Mouse (Mus musculus) heart, embryonic 14.5 days (tissue): ENCODE measurements around the gene Tom1l2. TPM values are rescaled to one million over a fixed set of nuclear protein-coding genes. Genes with fewer than 3 reads are reported as not detected.

Source experiments
- ATAC-seq: fragments of 200-750 bp; cut with Nextera tagmentation; 2 replicates; pipeline ENCODE4 v1.8.0; 2017; ENCODE audit warnings: low read depth, moderate TSS enrichment; ENCODE audit not compliant: insufficient number of reproducible peaks, insufficient read depth, low FRiP score
- H3K27ac ChIP-seq, 2 experiments: fragments of 200-500 bp in 1 of 2; fragments of 300-500 bp in 1 of 2; sonication (generic) in 1 of 2; replicated peaks in 1 of 2; 2 replicates each; pipeline ENCODE4 v1.5.1; 2012 to 2014; ENCODE audit warnings: low read depth in 2 of 2, low read length in 2 of 2, control low read depth in 1 of 2, mild to moderate bottlenecking in 1 of 2, mixed read lengths in 1 of 2; ENCODE audit not compliant: control insufficient read depth in 1 of 2, insufficient read depth in 1 of 2
- H3K27me3 ChIP-seq: fragments of 300-500 bp; sonication (generic); 2 replicates; pipeline ENCODE4 v1.6.1; 2014; ENCODE audit warnings: mild to moderate bottlenecking, low read length, control low read depth; ENCODE audit not compliant: control insufficient read depth, insufficient read depth
- H3K36me3 ChIP-seq: fragments of 300-500 bp; sonication (generic); 2 replicates; pipeline ENCODE4 v1.6.1; 2014; ENCODE audit warnings: mild to moderate bottlenecking, control low read depth, low read length, mixed read lengths; ENCODE audit not compliant: control insufficient read depth, insufficient read depth
- H3K4me1 ChIP-seq, 2 experiments: fragments of 200-500 bp in 1 of 2; fragments of 300-500 bp in 1 of 2; sonication (generic) in 1 of 2; 2 replicates each; pipeline ENCODE4 v1.6.1; 2012 to 2014; ENCODE audit warnings: low read length in 2 of 2, control low read depth in 1 of 2, mixed read lengths in 1 of 2; ENCODE audit not compliant: control insufficient read depth in 2 of 2, insufficient read depth in 2 of 2
- H3K4me2 ChIP-seq: fragments of 300-500 bp; sonication (generic); 2 replicates; pipeline ENCODE4 v1.6.1; 2014; ENCODE audit warnings: mild to moderate bottlenecking, low read length
- H3K4me3 ChIP-seq, 2 experiments: fragments of 200-500 bp in 1 of 2; fragments of 300-500 bp in 1 of 2; sonication (generic) in 1 of 2; 2 replicates each; pipeline ENCODE4 v1.5.1; 2012 to 2014; ENCODE audit warnings: low read length in 2 of 2, mild to moderate bottlenecking in 2 of 2, control low read depth in 1 of 2, low read depth in 1 of 2, moderate library complexity in 1 of 2; ENCODE audit not compliant: control insufficient read depth in 1 of 2, insufficient read depth in 1 of 2
- H3K9ac ChIP-seq: fragments of 300-500 bp; sonication (generic); 2 replicates; pipeline ENCODE4 v1.6.1; 2014; ENCODE audit warnings: mild to moderate bottlenecking, low read length
- H3K9me3 ChIP-seq: fragments of 300-500 bp; sonication (generic); 2 replicates; pipeline ENCODE4 v1.6.1; 2016; ENCODE audit warnings: low read length, control low read depth; ENCODE audit not compliant: control insufficient read depth
- WGBS: fragments of 180-500 bp; shearing (Covaris S2); extraction: QIAGEN DNeasy Blood & Tissue Kit; methylation state at CpG from one replicate; pipeline ENCODE4 v1.1.7; 2014; 5-methylcytosine and 5-hydroxymethylcytosine counted together
- polyA plus RNA-seq: library from polyadenylated mRNA; unstranded; fragments of >200 nt; fragmentation: Nextera tagmentation; extraction: Ambion mirVana; gene quantifications from 2 replicates; pipeline ENCODE4 v1.2.1, GENCODE M21; 2014

Tom1l2 gene
- polyA plus RNA-seq, 1 experiment from 2014 or later: 25.7 TPM

GRCm38 (mm10) chr11:60228525-60228924 is 124.2 kb downstream of the Tom1l2 start:
- Histone ChIP-seq H3K36me3 (peaks cover 23% of the 10 kb centered on the region), H3K27ac (peak overlapping the region; percentile 0 to 53; a peak in 2 of 4 replicates), H3K9me3 (no peaks in the 10 kb centered on the region), H3K4me2 (no peak overlapping the region), H3K27me3 (no peaks in the 10 kb centered on the region), H3K4me1 (peaks cover 34 to 42% of the 10 kb centered on the region in 2 experiments), H3K9ac (peak overlapping the region; percentile 48; the same call in 1 of the 2 replicates), H3K4me3 (no peak overlapping the region)
- 23% methylated on average over 3 of the region's 3 CpGs for WGBS
- 0 out of 2 replicates have a peak, but pooled peaks have one; percentile 9 for ATAC-seq

DNA sequence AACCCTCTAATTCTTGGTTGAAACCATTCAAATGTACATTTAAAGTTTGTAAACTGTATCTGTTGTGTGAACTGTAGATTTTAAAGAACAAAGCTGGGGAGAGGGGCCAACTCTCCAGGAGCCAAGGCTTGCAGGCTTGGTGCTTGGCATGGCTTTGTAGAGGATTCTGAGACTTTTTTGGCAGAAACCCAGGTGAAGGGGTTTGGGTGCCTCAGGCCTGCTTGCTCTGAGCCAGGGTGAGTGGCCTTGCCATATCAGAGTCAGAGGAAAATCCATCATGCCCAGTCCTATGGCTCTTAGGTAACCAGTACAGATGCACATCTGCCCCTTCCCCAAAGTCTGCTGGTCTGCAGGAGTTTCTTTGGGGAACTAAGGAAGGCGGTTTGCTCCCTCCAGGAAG is 126.8 kb downstream of the Tom1l2 start:
- H3K27me3 ChIP-seq: no peaks in the 10 kb centered on the region
- H3K9ac ChIP-seq: no peak overlapping the region
- H3K4me2 ChIP-seq: no peak overlapping the region
- H3K27ac ChIP-seq: no peak overlapping the region; a peak in 1 of 4 replicates
- no peak for ATAC-seq
- H3K4me1 ChIP-seq: peaks cover 24 to 38% of the 10 kb centered on the region in 2 experiments
- no peaks in the 10 kb centered on the region for H3K9me3 ChIP-seq
- peaks cover 23% of the 10 kb centered on the region for H3K36me3 ChIP-seq
- no peak overlapping the region for H3K4me3 ChIP-seq
- 71% methylated on average over 1 of the region's 1 CpGs for WGBS

- H3K27me3 ChIP-seq: no peaks in the 10 kb centered on the region
- H3K27ac ChIP-seq: no peak overlapping the region
- no peak overlapping the region for H3K4me3 ChIP-seq
- peaks cover 18% of the 10 kb centered on the region for H3K36me3 ChIP-seq
- no peaks in the 10 kb centered on the region for H3K9me3 ChIP-seq
- no peak for ATAC-seq
- H3K9ac ChIP-seq: no peak overlapping the region
- peaks cover 27 to 40% of the 10 kb centered on the region in 2 experiments for H3K4me1 ChIP-seq
- H3K4me2 ChIP-seq: no peak overlapping the region
- 61% methylated on average over 4 of the region's 4 CpGs for WGBS
Measured at GRCm38 (mm10) chr11:60224676-60225075, 128.0 kb downstream of the Tom1l2 start.

DNA sequence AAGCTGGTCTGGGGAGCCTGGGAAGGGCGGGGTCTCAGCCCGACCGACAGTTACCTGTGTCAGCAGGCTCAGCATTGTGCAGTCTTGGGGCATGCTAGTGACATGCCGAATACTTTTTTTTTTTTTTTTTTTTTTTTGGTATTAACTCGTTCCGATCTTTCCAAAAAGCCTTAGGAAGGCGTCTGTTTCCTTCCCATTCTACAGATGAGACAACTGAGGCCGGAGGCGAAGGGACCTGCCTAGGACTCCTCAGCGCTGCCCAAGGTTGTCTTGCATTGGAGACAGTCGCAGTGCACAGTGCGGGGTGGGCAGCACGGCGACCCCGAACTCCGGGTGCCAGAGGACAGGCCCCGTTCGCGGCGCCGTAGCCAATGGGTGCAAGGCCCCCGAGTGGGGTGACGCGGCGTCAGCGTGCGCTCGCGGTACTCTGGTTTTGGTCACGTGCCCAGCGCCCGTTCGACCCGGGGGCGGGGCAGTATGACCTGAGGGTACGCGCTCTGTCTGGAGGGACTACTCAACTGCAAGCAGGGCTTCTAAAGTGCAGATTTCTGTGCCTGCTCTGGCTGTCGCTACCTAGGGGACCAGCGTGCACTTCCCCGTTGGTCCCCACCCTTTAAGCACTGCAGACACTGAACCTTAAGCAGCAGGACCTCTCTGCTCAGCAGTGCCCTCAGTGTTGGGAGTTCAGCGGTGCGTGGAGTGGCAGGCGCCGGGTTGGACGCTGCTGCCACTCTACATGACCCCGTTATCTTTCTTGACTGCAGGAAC is 130.1 kb downstream of the Tom1l2 start, which contains the start of gene Srebf1:
Gene Srebf1 (minus strand): TSS at position 113 of the 768 bp plus-strand sequence.
- peak; percentile 75 for ATAC-seq
- WGBS: 4% methylated on average over 46 of the region's 46 CpGs
- Histone ChIP-seq H3K4me1 (peaks cover 19 to 38% of the 10 kb centered on the region in 2 experiments), H3K36me3 (peaks cover 16% of the 10 kb centered on the region), H3K27me3 (no peaks in the 10 kb centered on the region), H3K4me2 (peak within 1 kb of the TSS; percentile 81), H3K9ac (peak within 1 kb of the TSS; percentile 66), H3K9me3 (no peaks in the 10 kb centered on the region), H3K4me3 (peak within 1 kb of the TSS; percentile 42 to 44), H3K27ac (peak within 1 kb of the TSS; percentile 70 to 92)

DNA sequence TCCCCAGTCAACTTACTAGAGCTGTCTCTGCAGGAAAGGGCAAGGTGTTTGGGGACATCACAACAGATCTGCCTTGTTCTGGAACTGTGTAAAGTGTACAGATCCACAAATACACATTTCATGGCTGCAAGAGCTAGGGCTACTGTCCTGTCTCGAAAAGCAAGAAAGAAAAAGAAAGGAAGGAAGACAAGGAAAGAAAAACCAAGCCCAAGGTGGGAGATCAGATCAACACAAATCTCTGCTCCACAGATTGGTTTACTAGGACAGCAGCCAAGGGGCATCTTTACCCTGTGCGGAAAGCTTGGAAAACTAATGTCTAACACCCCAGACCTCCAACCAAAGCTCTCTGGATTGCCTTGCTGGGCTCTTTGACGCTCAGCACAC is 130.6 kb downstream of the Tom1l2 start:
- Histone ChIP-seq H3K27ac (peak overlapping the region in 1 of 2 experiments; percentile 92; a peak in 3 of 4 replicates), H3K9me3 (no peaks in the 10 kb centered on the region), H3K4me1 (peaks cover 19 to 41% of the 10 kb centered on the region in 2 experiments), H3K36me3 (peaks cover 16% of the 10 kb centered on the region), H3K27me3 (no peaks in the 10 kb centered on the region), H3K4me3 (peak overlapping the region; percentile 42 to 44; a peak in 3 of 4 replicates), H3K9ac (peak overlapping the region; percentile 66; the same call in 1 of the 2 replicates), H3K4me2 (peak overlapping the region; percentile 81)
- no peak for ATAC-seq
- 57% methylated on average over 3 of the region's 3 CpGs for WGBS

- Histone ChIP-seq H3K27me3 (no peaks in the 10 kb centered on the region), H3K4me2 (no peak overlapping the region), H3K9me3 (no peaks in the 10 kb centered on the region), H3K27ac (no peak overlapping the region), H3K9ac (no peak overlapping the region), H3K4me1 (peaks cover 19 to 41% of the 10 kb centered on the region in 2 experiments), H3K36me3 (peaks cover 11% of the 10 kb centered on the region; the same call in 1 of the 2 replicates), H3K4me3 (no peak overlapping the region)
- WGBS: 87% methylated on average over 6 of the region's 6 CpGs
- no peak for ATAC-seq
Measured at GRCm38 (mm10) chr11:60221425-60221824, 131.3 kb downstream of the Tom1l2 start.

DNA sequence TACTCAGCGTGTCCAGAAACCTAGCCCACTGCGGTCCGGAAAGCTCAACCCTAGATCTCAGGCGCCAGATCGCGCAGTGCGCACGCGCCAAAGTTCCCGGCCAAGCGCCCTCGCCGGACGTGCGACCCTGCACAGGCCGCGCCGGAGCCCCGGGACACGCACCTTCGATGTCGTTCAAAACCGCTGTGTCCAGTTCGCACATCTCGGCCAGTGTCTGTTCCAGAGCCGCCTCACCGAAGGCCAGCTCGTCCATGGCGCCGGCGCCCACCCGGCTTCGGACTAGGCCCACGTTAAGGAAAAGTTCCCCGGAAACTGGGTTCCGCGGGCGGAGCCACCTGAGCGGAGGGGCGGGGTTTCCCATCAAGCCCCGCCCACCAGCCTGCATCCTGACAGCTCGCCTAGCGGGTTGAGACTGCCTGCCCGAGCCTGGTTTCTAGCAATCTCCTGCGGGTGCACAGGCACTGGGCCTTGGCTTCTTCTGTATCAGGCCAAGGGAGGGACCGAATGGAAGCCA is 132.4 kb downstream of the Tom1l2 start:
- Histone ChIP-seq H3K36me3 (peaks cover 9% of the 10 kb centered on the region; the same call in 1 of the 2 replicates), H3K4me1 (peaks cover 15 to 32% of the 10 kb centered on the region in 2 experiments), H3K27ac (peak overlapping the region; percentile 78 to 90), H3K4me3 (peak overlapping the region; percentile 62 to 81), H3K27me3 (no peaks in the 10 kb centered on the region), H3K9ac (peak overlapping the region; percentile 84), H3K4me2 (peak overlapping the region; percentile 92), H3K9me3 (no peaks in the 10 kb centered on the region)
- peak; percentile 76 for ATAC-seq
- under 1% methylated on average over 46 of the region's 46 CpGs for WGBS
